Mouse (Mus musculus) lung, embryonic 15.5 days (tissue): ENCODE results near the gene Tmc3. TPM values are rescaled to one million over a fixed set of nuclear protein-coding genes. Genes with fewer than 3 reads are reported as not detected.

Experiments used
- ATAC-seq: fragments of 200-750 bp; cut with Nextera tagmentation; 2 replicates; pipeline ENCODE4 v1.8.0; 2017; ENCODE audit warnings: moderate number of reproducible peaks, borderline replicate concordance; ENCODE audit not compliant: low FRiP score, low TSS enrichment; ENCODE audit errors: extremely low read depth
- H3K27ac ChIP-seq: fragments of 300-500 bp; sonication (generic); 2 replicates; pipeline ENCODE4 v1.5.1; 2015; ENCODE audit warnings: moderate library complexity, mild to moderate bottlenecking, inconsistent platforms
- H3K27me3 ChIP-seq: fragments of 300-500 bp; sonication (generic); 2 replicates; pipeline ENCODE4 v1.6.1; 2015; ENCODE audit warnings: inconsistent platforms
- H3K36me3 ChIP-seq: fragments of 300-500 bp; sonication (generic); 2 replicates; pipeline ENCODE4 v1.6.1; 2015; ENCODE audit warnings: inconsistent platforms
- H3K4me1 ChIP-seq: fragments of 300-500 bp; sonication (generic); 2 replicates; pipeline ENCODE4 v1.6.1; 2015; ENCODE audit warnings: inconsistent platforms
- H3K4me2 ChIP-seq: fragments of 300-500 bp; sonication (generic); 2 replicates; pipeline ENCODE4 v1.6.1; 2015; ENCODE audit warnings: inconsistent platforms, mild to moderate bottlenecking, moderate library complexity
- H3K4me3 ChIP-seq: fragments of 300-500 bp; sonication (generic); 2 replicates; pipeline ENCODE4 v1.5.1; 2015; ENCODE audit warnings: mild to moderate bottlenecking, inconsistent platforms
- H3K9ac ChIP-seq: fragments of 300-500 bp; sonication (generic); 2 replicates; pipeline ENCODE4 v1.6.1; 2015; ENCODE audit warnings: inconsistent platforms
- H3K9me3 ChIP-seq: fragments of 300-500 bp; sonication (generic); 2 replicates; pipeline ENCODE4 v1.6.1; 2016; ENCODE audit warnings: inconsistent platforms
- WGBS: fragments of 180-500 bp; shearing (Covaris S2); methylation state at CpG from one replicate; pipeline ENCODE4 v1.1.7; 2015; 5-methylcytosine and 5-hydroxymethylcytosine counted together
- polyA plus RNA-seq: library from polyadenylated mRNA; unstranded; fragments of >200 nt; fragmentation: Nextera tagmentation; extraction: Ambion mirVana; gene quantifications from 2 replicates; pipeline ENCODE4 v1.2.1, GENCODE M21; 2015

Gene Tmc3
- polyA plus RNA-seq, 1 experiment from 2014 or later = 0.29 TPM

GRCm38 (mm10) chr7:83565976-83566375, 18.8 kb upstream of the Tmc3 start:
- ATAC-seq = no peak
- no peaks in the 10 kb centered on the region for H3K9me3 ChIP-seq
- peak overlapping the region; percentile 20; the same call in 1 of the 2 replicates for H3K27ac ChIP-seq
- 32% methylated on average over 7 of the region's 7 CpGs for WGBS
- no peaks in the 10 kb centered on the region for H3K27me3 ChIP-seq
- no peaks in the 10 kb centered on the region for H3K36me3 ChIP-seq
- no peak overlapping the region for H3K4me2 ChIP-seq
- H3K4me1 ChIP-seq = peaks cover 9% of the 10 kb centered on the region; the same call in 1 of the 2 replicates
- no peak overlapping the region for H3K4me3 ChIP-seq
- no peak overlapping the region for H3K9ac ChIP-seq

- no peak for ATAC-seq
- 45% methylated on average over 16 of the region's 16 CpGs for WGBS
These were observed 16.8 kb upstream of the Tmc3 start for GRCm38 (mm10) chr7:83567841-83568500.

GRCm38 (mm10) chr7:83568815-83569214, 15.9 kb upstream of the Tmc3 start:
- 80% methylated on average over 2 of the region's 2 CpGs for WGBS
- H3K27me3 ChIP-seq = no peaks in the 10 kb centered on the region
- H3K4me1 ChIP-seq = peaks cover 9% of the 10 kb centered on the region; the same call in 1 of the 2 replicates
- no peaks in the 10 kb centered on the region for H3K36me3 ChIP-seq
- H3K9me3 ChIP-seq = no peaks in the 10 kb centered on the region
- no peak overlapping the region for H3K4me2 ChIP-seq
- no peak for ATAC-seq
- H3K4me3 ChIP-seq = no peak overlapping the region
- H3K27ac ChIP-seq = no peak overlapping the region
- no peak overlapping the region for H3K9ac ChIP-seq

More at GRCm38 (mm10) chr7:83567841-83568500, 16.8 kb upstream of the Tmc3 start:
- Histone ChIP-seq H3K27ac (no peak overlapping the region), H3K4me1 (peaks cover 9% of the 10 kb centered on the region; the same call in 1 of the 2 replicates), H3K9ac (no peak overlapping the region), H3K4me2 (no peak overlapping the region), H3K9me3 (no peaks in the 10 kb centered on the region), H3K27me3 (no peaks in the 10 kb centered on the region), H3K36me3 (no peaks in the 10 kb centered on the region), H3K4me3 (no peak overlapping the region)

- WGBS = 71% methylated on average over 2 of the region's 2 CpGs
- no peak for ATAC-seq
These were observed 15.3 kb upstream of the Tmc3 start for GRCm38 (mm10) chr7:83569436-83569835.

GRCm38 (mm10) chr7:83571077-83571476, 13.7 kb upstream of the Tmc3 start:
- Histone ChIP-seq H3K36me3 (no peaks in the 10 kb centered on the region), H3K4me2 (no peak overlapping the region), H3K4me3 (no peak overlapping the region), H3K27me3 (no peaks in the 10 kb centered on the region), H3K9ac (no peak overlapping the region), H3K9me3 (no peaks in the 10 kb centered on the region), H3K4me1 (peaks cover 3% of the 10 kb centered on the region; the same call in 1 of the 2 replicates), H3K27ac (no peak overlapping the region)
- ATAC-seq = no peak
- WGBS = 38% methylated on average over 4 of the region's 4 CpGs

More at GRCm38 (mm10) chr7:83569436-83569835, 15.3 kb upstream of the Tmc3 start:
- Histone ChIP-seq H3K4me3 (no peak overlapping the region), H3K4me1 (peaks cover 9% of the 10 kb centered on the region; the same call in 1 of the 2 replicates), H3K27me3 (no peaks in the 10 kb centered on the region), H3K36me3 (no peaks in the 10 kb centered on the region), H3K9ac (no peak overlapping the region), H3K9me3 (no peaks in the 10 kb centered on the region), H3K27ac (no peak overlapping the region), H3K4me2 (no peak overlapping the region)

DNA sequence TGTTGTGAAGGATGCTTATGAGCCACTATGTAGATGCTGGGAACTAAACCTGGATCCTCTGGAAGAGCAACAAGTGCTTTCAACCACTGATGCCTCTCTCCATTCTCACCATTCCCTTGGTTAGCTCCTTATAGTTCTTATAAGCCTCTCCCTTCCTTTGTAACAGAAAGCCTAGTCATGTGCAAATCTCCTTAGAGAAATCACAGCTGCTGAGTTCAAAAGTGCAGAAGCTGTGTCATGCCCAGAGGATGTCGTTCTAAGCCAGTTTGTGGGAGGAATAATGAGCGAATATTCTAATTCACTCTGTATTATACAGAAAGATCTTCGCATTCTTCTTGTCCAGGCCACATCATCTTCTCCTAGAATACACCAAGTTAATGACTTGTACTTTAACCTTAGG, 12.8 kb upstream of the Tmc3 start:
- no peaks in the 10 kb centered on the region for H3K9me3 ChIP-seq
- no peak overlapping the region for H3K9ac ChIP-seq
- peaks cover 3% of the 10 kb centered on the region; the same call in 1 of the 2 replicates for H3K4me1 ChIP-seq
- no peaks in the 10 kb centered on the region for H3K27me3 ChIP-seq
- 56% methylated on average over 3 of the region's 3 CpGs for WGBS
- H3K36me3 ChIP-seq = no peaks in the 10 kb centered on the region
- no peak overlapping the region for H3K27ac ChIP-seq
- H3K4me3 ChIP-seq = no peak overlapping the region
- no peak overlapping the region for H3K4me2 ChIP-seq
- no peak for ATAC-seq

DNA sequence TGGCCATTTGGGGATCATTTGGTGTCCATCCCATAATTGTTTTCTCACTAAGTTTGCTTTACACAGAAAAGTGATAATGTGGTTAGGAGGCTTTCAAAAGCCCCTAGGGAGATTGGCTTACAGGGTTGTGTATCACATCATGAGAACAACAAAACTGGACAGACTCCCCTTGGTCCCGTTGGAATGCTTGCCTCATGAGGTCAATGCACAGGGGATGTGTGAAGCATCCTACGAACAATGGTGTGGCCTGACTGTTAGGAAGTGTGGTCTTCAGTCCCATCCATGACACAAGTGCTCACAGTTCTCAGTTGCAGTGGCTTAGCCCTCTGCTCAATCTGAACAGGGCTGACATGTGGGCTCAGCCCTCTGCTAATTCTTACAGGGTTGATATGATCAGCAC, 12.3 kb upstream of the Tmc3 start:
- Histone ChIP-seq H3K4me1 (peaks cover 3% of the 10 kb centered on the region; the same call in 1 of the 2 replicates), H3K9ac (no peak overlapping the region), H3K36me3 (no peaks in the 10 kb centered on the region), H3K9me3 (no peaks in the 10 kb centered on the region), H3K27ac (no peak overlapping the region), H3K4me2 (no peak overlapping the region), H3K4me3 (no peak overlapping the region), H3K27me3 (no peaks in the 10 kb centered on the region)
- no peak for ATAC-seq
- 66% methylated on average over 2 of the region's 2 CpGs for WGBS

DNA sequence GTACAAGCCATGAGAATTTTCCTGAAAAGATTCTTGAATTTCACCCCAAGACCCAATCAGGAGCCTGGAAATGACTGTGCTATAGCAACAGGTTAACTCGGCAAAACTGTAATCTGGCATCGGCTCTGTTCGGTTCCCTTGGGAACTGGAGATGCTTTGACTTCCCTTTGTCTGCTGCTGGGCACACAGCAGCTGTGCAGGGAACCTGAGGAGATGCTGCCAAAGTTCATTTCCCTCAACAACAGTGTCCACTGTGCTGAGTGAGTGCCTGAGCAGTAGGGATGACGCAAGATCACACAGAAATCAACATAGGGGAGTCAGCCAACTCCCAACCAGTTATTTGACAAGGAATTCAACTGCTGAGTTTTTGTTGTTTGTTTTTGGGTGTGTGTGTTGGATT, 3.8 kb upstream of the Tmc3 start:
- H3K9me3 ChIP-seq = no peaks in the 10 kb centered on the region
- H3K9ac ChIP-seq = no peak overlapping the region
- WGBS = 60% methylated on average over 4 of the region's 4 CpGs
- no peak overlapping the region for H3K27ac ChIP-seq
- no peak for ATAC-seq
- no peaks in the 10 kb centered on the region for H3K36me3 ChIP-seq
- no peaks in the 10 kb centered on the region for H3K27me3 ChIP-seq
- no peak overlapping the region for H3K4me2 ChIP-seq
- H3K4me1 ChIP-seq = 0 out of 2 replicates have a peak, but pooled peaks cover 9% of the 10 kb centered on the region
- H3K4me3 ChIP-seq = no peak overlapping the region

- no peak for ATAC-seq
- H3K36me3 ChIP-seq = no peaks in the 10 kb centered on the region
- H3K4me3 ChIP-seq = no peak overlapping the region
- WGBS = 81% methylated on average over 3 of the region's 3 CpGs
- H3K27me3 ChIP-seq = no peaks in the 10 kb centered on the region
- no peak overlapping the region for H3K9ac ChIP-seq
- H3K9me3 ChIP-seq = no peaks in the 10 kb centered on the region
- H3K27ac ChIP-seq = no peak overlapping the region
- no peaks in the 10 kb centered on the region for H3K4me1 ChIP-seq
- no peak overlapping the region for H3K4me2 ChIP-seq
These were observed 9.3 kb downstream of the Tmc3 start for GRCm38 (mm10) chr7:83594056-83594455.

GRCm38 (mm10) chr7:83597063-83597462, 12.3 kb downstream of the Tmc3 start:
- H3K4me1 ChIP-seq = no peaks in the 10 kb centered on the region
- no peak for ATAC-seq
- H3K9ac ChIP-seq = no peak overlapping the region
- H3K9me3 ChIP-seq = no peaks in the 10 kb centered on the region
- no peak overlapping the region for H3K27ac ChIP-seq
- H3K4me2 ChIP-seq = no peak overlapping the region
- no peaks in the 10 kb centered on the region for H3K36me3 ChIP-seq
- 86% methylated on average over 3 of the region's 3 CpGs for WGBS
- H3K27me3 ChIP-seq = no peaks in the 10 kb centered on the region
- H3K4me3 ChIP-seq = no peak overlapping the region

GRCm38 (mm10) chr7:83598997-83599912, 14.5 kb downstream of the Tmc3 start:
- 70% methylated on average over 13 of the region's 13 CpGs for WGBS
- H3K4me2 ChIP-seq = no peak overlapping the region
- no peak for ATAC-seq

DNA sequence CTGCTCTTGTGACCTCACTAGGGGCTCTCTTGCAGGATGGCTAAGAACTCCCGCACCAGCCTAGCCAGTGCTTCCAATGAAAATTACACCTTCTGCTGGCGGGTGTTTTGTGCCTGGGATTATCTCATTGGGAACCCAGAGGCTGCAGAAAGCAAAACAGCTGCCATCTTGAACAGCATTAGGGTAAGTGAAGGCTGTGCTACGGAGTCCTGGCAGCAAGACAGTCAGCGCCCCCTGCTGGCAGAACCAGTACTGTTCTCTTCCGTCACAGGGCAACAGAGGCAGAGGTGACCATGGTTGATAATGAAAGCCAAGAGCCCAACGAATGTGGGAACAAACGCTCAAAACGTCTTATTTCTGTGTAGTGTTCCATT, 15.2 kb downstream of the Tmc3 start:
- H3K36me3 ChIP-seq = no peaks in the 10 kb centered on the region
- no peak overlapping the region for H3K9ac ChIP-seq
- ATAC-seq = no peak
- no peaks in the 10 kb centered on the region for H3K4me1 ChIP-seq
- no peak overlapping the region for H3K27ac ChIP-seq
- no peaks in the 10 kb centered on the region for H3K27me3 ChIP-seq
- H3K4me3 ChIP-seq = no peak overlapping the region
- H3K9me3 ChIP-seq = no peaks in the 10 kb centered on the region
- H3K4me2 ChIP-seq = no peak overlapping the region
- 60% methylated on average over 8 of the region's 8 CpGs for WGBS

More at GRCm38 (mm10) chr7:83598997-83599912, 14.5 kb downstream of the Tmc3 start:
- Histone ChIP-seq H3K9ac (no peak overlapping the region), H3K9me3 (no peaks in the 10 kb centered on the region), H3K36me3 (no peaks in the 10 kb centered on the region), H3K27ac (no peak overlapping the region), H3K27me3 (no peaks in the 10 kb centered on the region), H3K4me3 (no peak overlapping the region), H3K4me1 (no peaks in the 10 kb centered on the region)
